Comparison of ENCODE assay signal across 10 mouse cellular contexts in genomic region chr8:79297763-79298162, GRCm38 (mm10). TPM values are rescaled to one million over a fixed set of nuclear protein-coding genes. Genes with fewer than 3 reads are reported as not detected.
DNase-seq lines count a peak whose midpoint lies in the region; ATAC-seq and TF ChIP-seq lines count a peak whose summit lies in the region.
"Had no signal": no experiment of that assay in that cellular context is flagged by ENCODE, and none has a peak within 500 bp of the region (broad histone marks: within the 10 kb centered on the region; RNA-seq: fewer than 3 reads in every experiment).

No protein-coding gene starts in this region.

- H3K27me3 ChIP-seq in kidney, embryonic 15.5 days, result no peaks in the 10 kb centered on the region
- H3K27me3 ChIP-seq in limb, embryonic 14.5 days (ENCODE audit: control insufficient read depth, insufficient read depth, low read length), result no peaks in the 10 kb centered on the region
- H3K27me3 ChIP-seq: embryonic facial prominence, embryonic 13.5 days had no signal

- peaks cover 18% of the 10 kb centered on the region for H3K4me1 ChIP-seq in kidney, embryonic 15.5 days
- H3K4me1 ChIP-seq in embryonic fibroblast, embryonic 13.5 days (ENCODE audit: control insufficient read depth, insufficient read depth, low read length), result peaks cover 2% of the 10 kb centered on the region; the same call in 1 of the 2 replicates
- H3K4me1 ChIP-seq in limb, embryonic 14.5 days (ENCODE audit: control insufficient read depth, insufficient read depth, low read length), result peaks cover 16% of the 10 kb centered on the region

- H3K4me3 ChIP-seq in kidney, embryonic 15.5 days (replicated peaks), result no peak overlapping the region
- no peak overlapping the region for H3K4me3 ChIP-seq in embryonic fibroblast, embryonic 13.5 days (ENCODE audit: insufficient read depth, low read length)
- no peak overlapping the region for H3K4me3 ChIP-seq in limb, embryonic 14.5 days (replicated peaks; ENCODE audit: low read length)
- H3K4me3 ChIP-seq: embryonic facial prominence, embryonic 13.5 days; myocyte had no signal

- no peak for TF ChIP-seq POLR2A in embryonic fibroblast, embryonic 13.5 days (IDR thresholded peaks at IDR 0.05; ENCODE audit: low read depth, low read length)
- TF ChIP-seq POLR2A in limb, embryonic 14.5 days (IDR thresholded peaks at IDR 0.05; ENCODE audit: borderline replicate concordance, extremely low read depth, insufficient read depth, insufficient read length), result no peak

- H3K4me2 ChIP-seq in kidney, embryonic 15.5 days, result no peak overlapping the region
- H3K4me2 ChIP-seq in limb, embryonic 14.5 days (replicated peaks; ENCODE audit: low read depth, low read length, severe bottlenecking), result no peak overlapping the region
- H3K4me2 ChIP-seq: embryonic facial prominence, embryonic 13.5 days had no signal

- WGBS in kidney, embryonic 15.5 days, result 42% methylated on average over 3 of the region's 3 CpGs
- WGBS in limb, embryonic 14.5 days, result 47% methylated on average over 3 of the region's 3 CpGs

- no peak overlapping the region for H3K9ac ChIP-seq in kidney, embryonic 15.5 days
- no peak overlapping the region for H3K9ac ChIP-seq in limb, embryonic 14.5 days (ENCODE audit: low read depth, low read length, severe bottlenecking)
- H3K9ac ChIP-seq: embryonic facial prominence, embryonic 13.5 days had no signal

- no peaks in the 10 kb centered on the region for H3K9me3 ChIP-seq in kidney, embryonic 15.5 days (replicated peaks)
- H3K9me3 ChIP-seq in limb, embryonic 14.5 days (ENCODE audit: control insufficient read depth, low read length), result no peaks in the 10 kb centered on the region
- H3K9me3 ChIP-seq: embryonic facial prominence, embryonic 13.5 days had no signal

- H3K27ac ChIP-seq in kidney, embryonic 15.5 days, result no peak overlapping the region
- no peak overlapping the region for H3K27ac ChIP-seq in embryonic fibroblast, embryonic 13.5 days (ENCODE audit: insufficient read depth, low read length)
- no peak overlapping the region for H3K27ac ChIP-seq in limb, embryonic 14.5 days (replicated peaks; ENCODE audit: low read depth, low read length)
- H3K27ac ChIP-seq: embryonic facial prominence, embryonic 13.5 days had no signal

- H3K36me3 ChIP-seq in kidney, embryonic 15.5 days, result no peaks in the 10 kb centered on the region
- H3K36me3 ChIP-seq in limb, embryonic 14.5 days (ENCODE audit: control insufficient read depth, insufficient read depth, low read length), result no peaks in the 10 kb centered on the region
- H3K36me3 ChIP-seq: embryonic facial prominence, embryonic 13.5 days had no signal

- TF ChIP-seq CTCF in embryonic fibroblast, embryonic 13.5 days (IDR thresholded peaks at IDR 0.05; ENCODE audit: borderline replicate concordance, insufficient read depth, low read length), result peak; percentile 93

- ATAC-seq in kidney, embryonic 15.5 days (replicated peaks; ENCODE audit: low FRiP score), result no peak
- no peak for ATAC-seq in limb, embryonic 14.5 days (ENCODE audit: low FRiP score, low read depth)
- ATAC-seq in megakaryocyte, adult 5-6 weeks (ENCODE audit: poor library complexity, severe bottlenecking), result no peak

- peak; percentile 66 for DNase-seq in kidney, adult 11 months
- DNase-seq in adrenal gland, postnatal 10 days, result peak; percentile 84
- DNase-seq in kidney, adult 9 months, result peak; percentile 79
- peak; percentile 78 for DNase-seq in limb, embryonic 14.5 days (ENCODE audit: low spot score)
- peak; percentile 76 to 78 for DNase-seq in right cerebral cortex, adult 2 months (ENCODE audit: low spot score in 2 of 2)

RNA-seq across cellular contexts. Expression of gene Mmaa, which starts 3.0 kb away (rescaled TPM):
- 13.0 and 13.2 TPM in 2 replicates for polyA plus RNA-seq in kidney, embryonic 15.5 days (2015; fragmentation: Nextera tagmentation; extraction: Ambion mirVana)
- total RNA-seq in adrenal gland, postnatal 10 days (2021), result 10 to 100 TPM; 27.5 to 32.3 TPM
- 8.6 and 12.0 TPM in 2 replicates for polyA plus RNA-seq in embryonic fibroblast, embryonic 13.5 days (2011; ENCODE audit: insufficient read length, low read depth, missing spikeins)
- polyA plus RNA-seq in limb, embryonic 14.5 days (2012; rRNA removed), result 11.7 and 16.9 TPM in 2 replicates
- 15.7 and 16.8 TPM in 2 replicates for polyA plus RNA-seq in limb, embryonic 14.5 days (2014; fragmentation: Nextera tagmentation; extraction: Ambion mirVana)
- 3.8 and 4.1 TPM in 2 replicates for total RNA-seq in megakaryocyte, adult 5-6 weeks (2015)
- 1.9 and 5.8 TPM in 2 replicates for total RNA-seq in megakaryocyte, adult 5-6 weeks (2017)

RNA-seq across cellular contexts. Expression of gene 1700011L22Rik, which starts 49.4 kb away (rescaled TPM):
- polyA plus RNA-seq in kidney, embryonic 15.5 days (2015; fragmentation: Nextera tagmentation; extraction: Ambion mirVana), result not detected in 2 replicates
- not detected for total RNA-seq in adrenal gland, postnatal 10 days (2021)
- polyA plus RNA-seq in embryonic fibroblast, embryonic 13.5 days (2011; ENCODE audit: insufficient read length, low read depth, missing spikeins), result not detected in 2 replicates
- polyA plus RNA-seq in limb, embryonic 14.5 days (2012; rRNA removed), result not detected in 2 replicates
- not detected in 2 replicates for polyA plus RNA-seq in limb, embryonic 14.5 days (2014; fragmentation: Nextera tagmentation; extraction: Ambion mirVana)
- not detected in 2 replicates for total RNA-seq in megakaryocyte, adult 5-6 weeks (2015)
- not detected in 2 replicates for total RNA-seq in megakaryocyte, adult 5-6 weeks (2017)
- polyA plus RNA-seq: embryonic facial prominence, embryonic 13.5 days; myocyte had no signal
